Mouse (Mus musculus) testis, postnatal 10 days (tissue): ENCODE data around the gene Sugct.
"Not testable (repeated sequence)": the region's sequence is repeated elsewhere in the genome, so short reads cannot be mapped to it uniquely, and the experiment has no call there.

Experiments used
- DNase-seq: peaks from one replicate; pipeline ENCODE4 v3.0.0; 2021; ENCODE audit warnings: low spot score

Sugct gene

DNA sequence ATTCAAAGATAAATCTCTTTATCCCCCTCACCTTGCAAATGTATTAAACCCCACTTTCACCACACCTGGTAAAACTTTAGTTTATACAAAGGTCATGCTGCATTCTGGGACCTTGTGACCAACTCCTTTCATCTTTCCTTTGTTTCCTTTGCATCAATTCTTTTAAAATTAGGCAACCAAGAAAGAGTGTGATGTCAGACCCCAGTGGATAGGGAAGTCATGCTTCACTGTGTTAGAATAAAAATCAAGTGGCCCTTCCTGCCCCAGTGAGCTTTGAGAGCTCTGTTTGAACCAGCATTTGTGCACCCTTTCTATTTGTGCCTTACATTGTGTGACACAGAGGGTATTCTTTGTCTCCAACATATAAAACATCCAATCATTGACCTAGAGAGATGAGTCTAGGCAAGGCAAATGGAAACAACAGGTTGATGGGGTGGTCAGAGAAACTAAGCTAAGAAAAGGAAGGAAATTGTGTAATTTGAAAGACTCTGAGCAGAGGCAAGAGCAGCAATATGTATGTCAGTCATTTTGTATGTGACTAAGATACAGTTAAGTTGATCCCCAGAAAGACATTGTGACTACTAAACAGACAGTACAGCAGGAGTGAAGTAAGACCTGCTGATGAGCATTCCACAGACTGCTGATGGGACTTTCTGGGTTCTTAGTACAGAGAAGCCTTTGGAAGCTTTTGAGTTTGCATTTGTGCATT, 797.1 kb downstream of the Sugct start:
- no peak for DNase-seq

DNA sequence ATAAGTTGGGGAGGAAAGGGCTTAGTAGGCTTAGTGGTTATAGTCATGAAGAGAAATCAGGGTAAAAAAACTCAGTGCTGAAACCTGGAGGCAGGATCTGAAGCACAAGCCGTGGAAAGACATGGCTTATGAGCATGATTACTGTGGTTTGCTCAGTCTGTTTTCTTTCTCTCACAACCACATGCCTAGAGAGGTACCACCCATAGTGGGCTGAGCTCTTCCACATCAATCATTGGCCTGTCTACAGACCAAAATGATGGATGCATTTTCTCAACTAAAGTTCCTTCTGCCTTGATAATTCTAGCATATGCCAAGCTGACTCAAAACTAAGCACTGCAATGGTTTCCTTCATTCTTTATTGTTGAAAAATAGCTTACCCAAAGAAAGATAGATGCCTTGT, 817.3 kb downstream of the Sugct start:
- no peak for DNase-seq

DNA sequence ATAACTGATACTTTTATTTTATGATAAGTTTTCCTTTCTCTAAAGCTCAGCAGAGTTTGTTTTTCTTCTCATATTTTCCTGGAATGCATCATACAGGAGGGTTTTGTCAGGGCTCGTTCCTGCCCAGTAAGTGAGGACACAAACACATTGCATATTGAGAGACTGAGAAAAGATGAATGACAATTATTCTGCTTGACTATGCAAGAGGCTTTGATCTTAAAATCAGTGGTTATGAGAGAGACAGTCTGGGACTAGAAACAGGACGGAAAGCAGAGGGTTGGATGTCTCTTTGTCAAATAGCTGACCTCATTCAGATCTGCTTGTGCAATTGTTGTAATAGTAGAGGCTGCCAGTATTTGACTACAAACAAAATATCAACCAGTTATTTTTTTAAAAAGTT, 835.4 kb downstream of the Sugct start:
- no peak for DNase-seq

DNA sequence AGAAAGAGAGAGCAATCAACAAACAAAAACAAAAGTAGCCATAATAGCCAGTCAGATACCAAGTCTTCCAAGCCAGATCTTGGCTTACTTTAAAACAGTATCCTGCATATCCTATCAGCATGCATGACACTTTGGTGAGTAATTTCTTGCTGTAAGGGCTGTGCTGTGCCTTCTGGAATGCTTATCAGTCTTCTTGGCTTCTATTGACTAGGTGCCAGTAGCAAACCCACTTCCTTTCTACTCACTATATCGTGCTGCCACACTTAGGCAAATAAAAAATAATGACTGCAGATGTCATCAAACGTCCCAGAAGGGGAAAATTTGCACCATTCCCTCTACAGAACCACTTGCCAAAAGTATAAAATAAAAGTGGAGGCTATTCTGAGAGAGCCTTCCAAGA, 848.1 kb downstream of the Sugct start:
- DNase-seq: no peak

DNA sequence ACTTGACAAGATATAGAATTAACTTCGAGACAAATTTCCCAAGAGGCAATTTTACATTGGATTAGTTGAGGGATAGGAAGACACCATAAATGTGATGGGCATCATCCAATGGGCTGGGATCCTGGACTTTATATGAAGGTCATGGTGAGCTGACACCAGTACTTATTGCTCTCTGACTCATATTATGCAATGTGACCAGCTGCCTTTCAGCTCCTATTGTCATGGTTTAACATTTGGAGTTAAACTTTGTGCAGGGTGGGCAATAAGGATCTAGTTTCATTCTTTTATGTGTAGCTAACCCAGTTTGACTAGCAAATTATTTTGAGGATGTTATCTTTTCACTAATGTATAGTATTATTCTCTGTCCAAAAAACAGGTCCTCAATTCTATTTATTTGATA, 854.4 kb downstream of the Sugct start:
- no peak for DNase-seq

DNA sequence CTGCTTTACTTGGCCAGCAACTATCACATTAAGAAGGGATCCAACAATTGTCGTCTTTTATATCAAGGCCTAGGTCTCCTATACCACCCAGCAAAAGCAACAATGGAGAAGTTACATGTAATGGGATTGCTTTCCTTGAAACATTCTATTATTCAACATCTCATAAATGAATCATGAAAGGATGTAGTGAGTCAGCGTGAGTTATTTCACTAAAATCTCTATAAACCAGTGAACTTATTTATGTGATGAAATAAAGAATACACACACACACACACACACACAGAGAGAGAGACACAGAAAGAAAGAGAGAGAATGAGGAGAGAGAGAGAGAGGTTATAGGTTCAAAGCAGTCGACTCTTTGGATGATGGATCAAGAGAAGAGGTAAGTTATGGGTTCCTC, 856.9 kb downstream of the Sugct start:
- no peak for DNase-seq

DNA sequence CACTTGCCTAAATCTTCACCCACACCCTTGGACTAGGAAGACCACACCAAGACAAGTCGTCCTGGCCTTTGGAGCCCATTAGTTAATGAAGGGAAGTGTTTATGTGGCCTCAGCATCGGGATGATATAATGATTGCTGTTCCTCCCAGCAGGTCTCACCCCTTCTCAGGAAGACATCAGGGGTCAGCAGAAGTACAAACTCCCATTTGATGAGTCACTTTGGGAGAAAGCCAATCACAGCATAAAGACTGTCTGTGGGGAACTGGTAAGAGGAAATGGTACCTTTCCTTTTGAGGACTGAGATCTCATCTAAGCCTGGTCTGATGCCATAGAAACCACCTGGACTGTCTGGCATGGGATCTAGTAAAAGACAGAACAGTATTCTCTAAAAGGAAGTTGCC, 860.2 kb downstream of the Sugct start:
- no peak for DNase-seq

DNA sequence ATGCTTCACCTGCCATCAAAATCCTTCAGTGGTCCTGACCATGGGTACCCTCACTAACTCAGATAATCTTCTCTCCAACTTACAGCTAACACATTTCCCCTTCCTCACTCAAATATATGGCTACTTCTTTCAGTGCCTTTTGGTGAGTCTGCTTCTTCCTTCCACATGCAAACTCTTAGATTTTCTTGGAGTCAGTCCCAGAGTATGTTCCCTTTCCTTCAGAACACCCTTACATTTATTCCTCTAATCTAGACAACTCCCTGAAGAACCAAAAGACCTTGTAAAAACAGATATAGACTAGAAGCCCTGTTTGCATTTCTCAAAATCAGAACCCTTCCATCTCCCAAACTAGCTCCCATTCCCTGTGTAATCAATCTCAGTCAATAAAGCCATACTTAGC, 862.3 kb downstream of the Sugct start:
- DNase-seq: no peak

DNA sequence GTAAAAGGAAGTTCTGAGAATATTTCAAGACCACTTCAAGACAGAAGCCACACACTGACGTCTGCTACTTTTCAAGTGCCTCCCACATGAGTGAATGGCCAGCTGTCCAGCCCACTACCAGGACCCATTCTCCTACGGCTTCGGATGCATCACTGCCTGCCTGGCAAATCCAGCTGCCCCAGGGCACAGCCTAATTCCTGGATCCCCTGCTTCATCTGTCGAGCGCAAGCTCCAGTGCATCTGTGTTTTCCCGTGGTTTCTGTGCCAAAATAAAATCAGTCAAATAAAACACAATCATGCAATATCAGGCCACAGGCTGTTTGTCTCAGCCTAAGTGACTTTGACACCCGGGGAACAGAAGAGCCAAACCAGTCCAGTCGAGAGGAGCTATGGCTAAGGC, 863.5 kb downstream of the Sugct start:
- DNase-seq: no peak

DNA sequence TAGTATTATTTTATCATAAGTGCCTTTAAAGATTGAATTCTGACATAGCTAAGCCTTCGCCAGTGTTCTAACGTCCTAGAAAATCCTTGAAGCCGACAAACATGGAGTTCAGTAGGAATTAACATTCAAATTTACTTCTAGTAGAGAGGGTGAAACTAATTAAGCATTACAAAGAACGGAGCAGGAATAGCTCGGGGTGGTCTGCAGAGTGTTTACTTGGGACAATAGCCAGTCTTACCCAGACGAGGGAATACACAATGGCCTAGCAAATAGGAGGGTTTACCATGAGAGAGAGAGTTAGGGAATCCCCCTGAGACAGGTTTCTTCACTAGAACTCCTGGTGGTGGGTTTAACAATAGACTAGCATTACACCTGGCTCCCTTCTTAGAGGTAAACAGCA, 865.1 kb downstream of the Sugct start:
- not testable (repeated sequence) for DNase-seq

DNA sequence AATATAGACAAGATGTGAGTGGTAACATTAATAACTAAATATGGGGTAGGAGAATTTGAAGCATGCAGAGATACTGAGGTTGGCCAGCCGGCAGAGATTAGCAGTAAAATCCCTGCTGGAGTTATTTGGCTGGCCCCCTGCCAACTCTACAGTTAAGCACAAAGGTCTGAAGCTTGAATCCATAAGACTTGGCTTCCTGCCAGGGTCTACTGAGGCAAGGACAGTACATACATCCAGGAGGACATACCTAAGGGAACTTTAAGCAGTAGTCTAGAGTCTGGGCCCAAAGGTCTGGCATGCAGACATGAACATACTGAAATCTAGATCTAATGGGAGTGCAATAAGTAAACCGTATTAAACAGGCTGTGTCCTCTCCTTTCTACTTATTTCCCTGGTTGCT, 865.8 kb downstream of the Sugct start:
- peak; percentile 53 for DNase-seq

DNA sequence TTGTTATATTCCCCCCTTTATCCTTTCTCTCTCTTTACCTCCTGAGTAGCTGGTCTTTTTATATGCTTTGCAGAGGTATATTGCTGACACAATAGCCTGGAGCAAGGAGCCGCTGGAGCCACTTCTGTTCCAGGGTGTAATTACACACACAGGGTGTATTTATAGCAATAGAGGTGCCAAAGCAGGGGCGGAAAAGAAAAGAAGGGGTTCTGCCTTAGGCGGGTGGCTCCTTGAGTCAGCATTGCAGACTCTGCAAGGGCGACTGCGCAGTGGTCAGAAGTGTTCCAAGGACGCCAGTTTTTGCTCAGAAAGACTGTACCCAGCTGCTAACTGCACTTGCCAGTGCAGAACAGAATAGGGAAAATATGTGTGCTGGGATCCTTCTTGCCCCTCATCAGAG, 869.7 kb downstream of the Sugct start:
- DNase-seq: no peak

DNA sequence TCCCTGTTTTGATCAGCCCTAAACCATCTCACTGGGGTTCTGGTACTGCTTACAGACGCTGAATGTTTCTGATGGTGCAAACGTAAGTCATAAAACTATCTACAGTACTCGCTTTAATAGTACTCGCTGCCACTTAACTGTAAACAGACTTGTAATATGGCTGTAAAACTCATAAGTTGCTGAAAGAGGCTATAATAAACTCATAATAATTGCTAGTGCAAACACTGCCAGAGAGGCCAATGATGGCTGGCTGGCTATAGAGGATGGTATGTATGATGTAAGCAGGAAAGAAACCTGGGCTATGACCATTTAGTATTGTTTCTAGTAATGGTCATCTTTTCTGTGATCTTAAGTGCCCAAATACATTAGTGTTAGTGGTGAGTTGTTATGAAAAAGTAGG, 873.6 kb downstream of the Sugct start:
- DNase-seq: no peak

DNA sequence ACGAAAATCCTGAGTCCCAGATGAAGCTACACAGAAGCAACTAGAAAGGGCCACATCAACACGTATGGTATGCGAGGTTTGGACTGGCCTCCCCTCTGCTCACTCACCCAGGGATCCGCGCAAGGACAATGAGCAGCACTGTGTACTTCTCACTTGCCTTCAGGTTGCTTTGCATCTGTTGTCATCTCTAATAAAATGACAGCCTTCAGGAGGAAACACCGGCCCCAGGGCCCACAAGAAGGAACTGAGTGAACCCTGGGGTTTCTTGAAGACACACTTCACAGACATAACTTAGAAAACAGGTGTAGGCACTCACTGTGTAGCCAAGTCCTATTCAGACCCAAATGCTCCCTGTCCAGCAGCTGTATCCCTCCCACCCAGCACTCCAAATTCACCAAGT, 877.9 kb downstream of the Sugct start:
- no peak for DNase-seq

DNA sequence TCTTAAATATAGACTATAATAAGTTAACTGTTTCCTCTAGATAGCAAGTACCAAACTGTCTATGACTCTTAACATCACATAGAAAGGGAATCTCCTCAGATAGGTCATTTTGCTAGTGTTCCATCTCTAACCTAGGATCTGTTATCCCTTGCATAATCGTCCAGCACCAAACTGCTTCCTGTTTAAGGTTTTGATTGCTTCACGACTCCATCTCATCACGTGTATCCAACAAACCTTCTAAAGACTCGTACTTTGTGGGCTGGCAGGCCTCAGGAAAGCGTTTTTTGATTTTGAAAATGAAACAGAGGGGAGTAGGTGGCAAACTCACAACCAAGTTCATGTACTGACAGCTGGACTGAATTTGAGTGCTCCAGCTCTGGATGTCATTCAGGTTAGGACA, 878.6 kb downstream of the Sugct start:
- no peak for DNase-seq

DNA sequence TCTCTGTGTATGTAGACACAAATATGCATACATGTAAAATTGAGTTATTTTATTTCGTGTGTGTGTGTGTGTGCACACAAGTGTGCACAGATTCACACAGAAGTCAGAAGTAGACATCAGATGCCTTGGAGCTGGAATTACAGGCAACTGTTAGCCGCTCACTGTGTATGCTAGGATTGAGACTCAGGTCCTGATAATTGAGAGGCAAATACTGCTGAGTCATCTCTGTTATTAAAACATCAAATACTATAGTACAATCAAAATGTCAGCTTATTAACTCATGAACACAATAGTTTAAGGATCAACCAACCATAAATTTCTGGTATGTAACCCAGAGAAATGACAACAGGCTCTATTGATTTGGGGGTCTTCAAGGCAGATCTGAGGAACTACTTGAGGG, 883.1 kb downstream of the Sugct start:
- no peak for DNase-seq
